Mouse (Mus musculus) forebrain, embryonic 15.5 days (tissue): Measurements from ENCODE around the gene Abt1. TPM values are rescaled to one million over a fixed set of nuclear protein-coding genes. Genes with fewer than 3 reads are reported as not detected.

Source experiments
- ATAC-seq: fragments of 200-750 bp; cut with Nextera tagmentation; replicated peaks from 2 replicates; pipeline ENCODE4 v1.8.0; 2017; ENCODE audit warnings: mild to moderate bottlenecking, moderate TSS enrichment, moderate library complexity
- H3K27ac ChIP-seq: fragments of 300-500 bp; sonication (generic); replicated peaks from 2 replicates; pipeline ENCODE4 v1.5.1; 2015; ENCODE audit warnings: mild to moderate bottlenecking, inconsistent platforms
- H3K27me3 ChIP-seq: fragments of 300-500 bp; sonication (generic); 2 replicates; pipeline ENCODE4 v1.6.1; 2015; ENCODE audit warnings: inconsistent platforms
- H3K36me3 ChIP-seq: fragments of 300-500 bp; sonication (generic); 2 replicates; pipeline ENCODE4 v1.6.1; 2015; ENCODE audit warnings: mild to moderate bottlenecking, inconsistent platforms
- H3K4me1 ChIP-seq: fragments of 300-500 bp; sonication (generic); 2 replicates; pipeline ENCODE4 v1.6.1; 2015; ENCODE audit warnings: inconsistent platforms
- H3K4me2 ChIP-seq: fragments of 300-500 bp; sonication (generic); replicated peaks from 2 replicates; pipeline ENCODE4 v1.6.1; 2015; ENCODE audit warnings: mild to moderate bottlenecking, inconsistent platforms
- H3K4me3 ChIP-seq: fragments of 300-500 bp; sonication (generic); 2 replicates; pipeline ENCODE4 v1.5.1; 2015; ENCODE audit warnings: mild to moderate bottlenecking, inconsistent platforms
- H3K9ac ChIP-seq: fragments of 300-500 bp; sonication (generic); replicated peaks from 2 replicates; pipeline ENCODE4 v1.6.1; 2015; ENCODE audit warnings: mild to moderate bottlenecking, inconsistent platforms
- H3K9me3 ChIP-seq: fragments of 300-500 bp; sonication (generic); 2 replicates; pipeline ENCODE4 v1.6.1; 2016; ENCODE audit warnings: inconsistent platforms
- WGBS: fragments of 180-500 bp; shearing (Covaris S2); methylation state at CpG from one replicate; pipeline ENCODE4 v1.1.7; 2015; ENCODE audit warnings: mixed read lengths; 5-methylcytosine and 5-hydroxymethylcytosine counted together
- polyA plus RNA-seq: library from polyadenylated mRNA; unstranded; fragments of >200 nt; fragmentation: Nextera tagmentation; extraction: Ambion mirVana; gene quantifications from 2 replicates; pipeline ENCODE4 v1.2.1, GENCODE M21; 2015

The Abt1 gene
- polyA plus RNA-seq, 1 experiment from 2014 or later: 13.2 TPM

GRCm38 (mm10) chr13:23428166-23428993 is 4.7 kb upstream of the Abt1 start:
- Histone ChIP-seq H3K36me3 (no peaks in the 10 kb centered on the region), H3K4me1 (peaks cover 41% of the 10 kb centered on the region), H3K4me2 (no peak overlapping the region), H3K9me3 (no peaks in the 10 kb centered on the region), H3K9ac (no peak overlapping the region), H3K4me3 (no peak overlapping the region), H3K27me3 (no peaks in the 10 kb centered on the region), H3K27ac (no peak overlapping the region)
- no peak for ATAC-seq
- 60% methylated on average over 16 of the region's 16 CpGs for WGBS

- Histone ChIP-seq H3K27ac (no peak overlapping the region), H3K4me1 (peaks cover 46% of the 10 kb centered on the region), H3K4me2 (no peak overlapping the region), H3K27me3 (no peaks in the 10 kb centered on the region), H3K9ac (no peak overlapping the region), H3K4me3 (no peak overlapping the region), H3K36me3 (no peaks in the 10 kb centered on the region), H3K9me3 (no peaks in the 10 kb centered on the region)
- ATAC-seq: no peak
- 64% methylated on average over 10 of the region's 10 CpGs for WGBS
These were observed 3.8 kb upstream of the Abt1 start for GRCm38 (mm10) chr13:23427401-23427910.

GRCm38 (mm10) chr13:23426922-23427321 is 3.3 kb upstream of the Abt1 start:
- H3K27ac ChIP-seq: no peak overlapping the region
- no peak overlapping the region for H3K4me2 ChIP-seq
- 15% methylated on average over 14 of the region's 14 CpGs for WGBS
- no peaks in the 10 kb centered on the region for H3K27me3 ChIP-seq
- peaks cover 44% of the 10 kb centered on the region for H3K4me1 ChIP-seq
- H3K4me3 ChIP-seq: no peak overlapping the region
- H3K9ac ChIP-seq: no peak overlapping the region
- no peaks in the 10 kb centered on the region for H3K9me3 ChIP-seq
- ATAC-seq: no peak
- H3K36me3 ChIP-seq: peaks cover 1% of the 10 kb centered on the region; the same call in 1 of the 2 replicates

- no peak for ATAC-seq
- Histone ChIP-seq H3K27ac (no peak overlapping the region), H3K36me3 (peaks cover 6% of the 10 kb centered on the region), H3K9me3 (no peaks in the 10 kb centered on the region), H3K27me3 (no peaks in the 10 kb centered on the region), H3K4me2 (no peak overlapping the region), H3K4me1 (peaks cover 38% of the 10 kb centered on the region), H3K4me3 (no peak overlapping the region), H3K9ac (no peak overlapping the region)
- WGBS: 11% methylated on average over 8 of the region's 8 CpGs
These were observed 2.7 kb upstream of the Abt1 start for GRCm38 (mm10) chr13:23426335-23426734.

- WGBS: 3% methylated on average over 9 of the region's 9 CpGs
- Histone ChIP-seq H3K9ac (no peak overlapping the region), H3K27ac (no peak overlapping the region), H3K4me1 (peaks cover 38% of the 10 kb centered on the region), H3K27me3 (no peaks in the 10 kb centered on the region), H3K4me3 (no peak overlapping the region), H3K9me3 (no peaks in the 10 kb centered on the region), H3K36me3 (peaks cover 14% of the 10 kb centered on the region), H3K4me2 (0 out of 2 replicates have a peak overlapping the region, but pooled peaks have one; percentile 3)
- no peak for ATAC-seq
These were observed 1.8 kb upstream of the Abt1 start for GRCm38 (mm10) chr13:23425505-23425904.

- ATAC-seq: peak; percentile 80
- Histone ChIP-seq H3K9ac (peak overlapping the region; percentile 51), H3K4me1 (peaks cover 32% of the 10 kb centered on the region), H3K27ac (peak overlapping the region; percentile 59), H3K4me2 (peak overlapping the region; percentile 82), H3K9me3 (no peaks in the 10 kb centered on the region), H3K4me3 (peak overlapping the region; percentile 64), H3K27me3 (no peaks in the 10 kb centered on the region), H3K36me3 (peaks cover 22% of the 10 kb centered on the region)
- WGBS: 2% methylated on average over 25 of the region's 25 CpGs
These were observed 1.0 kb upstream of the Abt1 start for GRCm38 (mm10) chr13:23424494-23425325.

GRCm38 (mm10) chr13:23424052-23424380 is 350 bp upstream of the Abt1 start:
- H3K27me3 ChIP-seq: no peaks in the 10 kb centered on the region
- H3K4me2 ChIP-seq: peak overlapping the region; percentile 82
- H3K9me3 ChIP-seq: no peaks in the 10 kb centered on the region
- H3K27ac ChIP-seq: peak overlapping the region; percentile 82
- H3K36me3 ChIP-seq: peaks cover 26% of the 10 kb centered on the region
- peaks cover 25% of the 10 kb centered on the region for H3K4me1 ChIP-seq
- peak overlapping the region; percentile 64 for H3K4me3 ChIP-seq
- peak; percentile 71 for ATAC-seq
- H3K9ac ChIP-seq: peak overlapping the region; percentile 67
- WGBS: 1% methylated on average over 7 of the region's 7 CpGs

GRCm38 (mm10) chr13:23422351-23422750 is 1.3 kb downstream of the Abt1 start:
- 96% methylated on average over 16 of the region's 16 CpGs for WGBS
- Histone ChIP-seq H3K27me3 (no peaks in the 10 kb centered on the region), H3K4me3 (peak overlapping the region; percentile 64; the same call in 1 of the 2 replicates)

GRCm38 (mm10) chr13:23412630-23413521 is 10.8 kb downstream of the Abt1 start:
- H3K4me3 ChIP-seq: peak overlapping the region; percentile 43
- no peaks in the 10 kb centered on the region for H3K36me3 ChIP-seq
- H3K9ac ChIP-seq: peak overlapping the region; percentile 38
- H3K4me1 ChIP-seq: no peaks in the 10 kb centered on the region; the same call in none of the 2 replicates
- WGBS: 2% methylated on average over 28 of the region's 28 CpGs
- H3K27me3 ChIP-seq: peaks cover 9% of the 10 kb centered on the region; the same call in 1 of the 2 replicates
- H3K4me2 ChIP-seq: peak overlapping the region; percentile 59
- H3K9me3 ChIP-seq: no peaks in the 10 kb centered on the region
- no peak overlapping the region for H3K27ac ChIP-seq
- ATAC-seq: peak; percentile 78

More at GRCm38 (mm10) chr13:23422351-23422750, 1.3 kb downstream of the Abt1 start:
- Histone ChIP-seq H3K4me2 (peak overlapping the region; percentile 82), H3K36me3 (peaks cover 33% of the 10 kb centered on the region), H3K4me1 (peaks cover 24% of the 10 kb centered on the region), H3K9ac (no peak overlapping the region), H3K9me3 (no peaks in the 10 kb centered on the region), H3K27ac (no peak overlapping the region)
- ATAC-seq: no peak

GRCm38 (mm10) chr13:23412211-23412629 is 11.4 kb downstream of the Abt1 start:
- H3K4me2 ChIP-seq: peak overlapping the region; percentile 59
- no peaks in the 10 kb centered on the region for H3K9me3 ChIP-seq
- H3K9ac ChIP-seq: peak overlapping the region; percentile 38
- H3K27me3 ChIP-seq: peaks cover 9% of the 10 kb centered on the region; the same call in 1 of the 2 replicates
- no peak overlapping the region for H3K27ac ChIP-seq
- peak overlapping the region; percentile 43 for H3K4me3 ChIP-seq
- H3K36me3 ChIP-seq: no peaks in the 10 kb centered on the region
- ATAC-seq: peak; percentile 51; the same call in 1 of the 2 replicates
- under 1% methylated on average over 20 of the region's 20 CpGs for WGBS
- no peaks in the 10 kb centered on the region; the same call in none of the 2 replicates for H3K4me1 ChIP-seq
